Mouse (Mus musculus): Measurements from ENCODE around the gene Mphosph9.

- TF ChIP-seq CTCF (conservative IDR thresholded peaks at IDR 0.05; ENCODE audit: insufficient read depth, insufficient read length, low read depth, low read length) (no peak), POLR2A (IDR thresholded peaks at IDR 0.05; ENCODE audit: low read depth, low read length) (no peak)
These were observed 93.0 kb downstream of the Mphosph9 start for GRCm38 (mm10) chr5:124234778-124235177.

All from kidney, adult 2 months (tissue).